Mouse (Mus musculus): Measurements from ENCODE around the gene Krt33b. TPM values are rescaled to one million over a fixed set of nuclear protein-coding genes. Genes with fewer than 3 reads are reported as not detected.

The Krt33b gene
- polyA plus RNA-seq, 1 experiment from 2014 or later: not detected

GRCm38 (mm10) chr11:99985291-99986092 lies 44.2 kb downstream of the Krt33b start:
- H3K9me3 ChIP-seq (replicated peaks; ENCODE audit: control insufficient read depth, low read length): no peaks in the 10 kb centered on the region
- H3K9ac ChIP-seq (ENCODE audit: low read depth, low read length): no peak overlapping the region
- H3K4me2 ChIP-seq: no peak overlapping the region
- no peak overlapping the region for H3K4me3 ChIP-seq (ENCODE audit: low read depth, low read length)
- 76% methylated on average over 20 of the region's 20 CpGs for WGBS (ENCODE audit: insufficient replicate concordance)
- ATAC-seq (replicated peaks; ENCODE audit: insufficient number of reproducible peaks, low FRiP score, low TSS enrichment): no peak
- H3K27me3 ChIP-seq (ENCODE audit: control insufficient read depth, insufficient read depth, low read length): 0 out of 2 replicates have a peak, but pooled peaks cover 4% of the 10 kb centered on the region
- H3K27ac ChIP-seq (ENCODE audit: low read depth, low read length): no peak overlapping the region
- no peaks in the 10 kb centered on the region for H3K36me3 ChIP-seq (ENCODE audit: control insufficient read depth, insufficient read depth, low read length)
- H3K4me1 ChIP-seq (ENCODE audit: control insufficient read depth, insufficient read depth, low read length): no peaks in the 10 kb centered on the region

GRCm38 (mm10) chr11:99983442-99983841 lies 46.2 kb downstream of the Krt33b start:
- H3K4me2 ChIP-seq: no peak overlapping the region
- WGBS (ENCODE audit: insufficient replicate concordance): 82% methylated on average over 1 of the region's 1 CpGs
- no peaks in the 10 kb centered on the region for H3K4me1 ChIP-seq (ENCODE audit: control insufficient read depth, insufficient read depth, low read length)
- H3K36me3 ChIP-seq (ENCODE audit: control insufficient read depth, insufficient read depth, low read length): no peaks in the 10 kb centered on the region
- 0 out of 2 replicates have a peak, but pooled peaks cover 4% of the 10 kb centered on the region for H3K27me3 ChIP-seq (ENCODE audit: control insufficient read depth, insufficient read depth, low read length)
- H3K27ac ChIP-seq (ENCODE audit: low read depth, low read length): no peak overlapping the region
- H3K4me3 ChIP-seq (ENCODE audit: low read depth, low read length): no peak overlapping the region
- ATAC-seq (replicated peaks; ENCODE audit: insufficient number of reproducible peaks, low FRiP score, low TSS enrichment): no peak
- no peak overlapping the region for H3K9ac ChIP-seq (ENCODE audit: low read depth, low read length)
- H3K9me3 ChIP-seq (replicated peaks; ENCODE audit: control insufficient read depth, low read length): no peaks in the 10 kb centered on the region

GRCm38 (mm10) chr11:99982731-99983130 lies 46.9 kb downstream of the Krt33b start:
- no peak for ATAC-seq (replicated peaks; ENCODE audit: insufficient number of reproducible peaks, low FRiP score, low TSS enrichment)

GRCm38 (mm10) chr11:99978953-99979352 lies 50.7 kb downstream of the Krt33b start, which contains the start of gene Krtap29-1:
TSS of gene Krtap29-1 (minus strand) at chr11:99979053.
- H3K4me2 ChIP-seq: no peak within 1 kb of the TSS
- no peaks in the 10 kb centered on the region for H3K9me3 ChIP-seq (replicated peaks; ENCODE audit: control insufficient read depth, low read length)
- no peak within 1 kb of the TSS for H3K9ac ChIP-seq (ENCODE audit: low read depth, low read length)
- no peak within 1 kb of the TSS for H3K4me3 ChIP-seq (ENCODE audit: low read depth, low read length)
- H3K4me1 ChIP-seq (ENCODE audit: control insufficient read depth, insufficient read depth, low read length): no peaks in the 10 kb centered on the region
- no peaks in the 10 kb centered on the region for H3K36me3 ChIP-seq (ENCODE audit: control insufficient read depth, insufficient read depth, low read length)
- no peak within 1 kb of the TSS for H3K27ac ChIP-seq (ENCODE audit: low read depth, low read length)
- ATAC-seq (replicated peaks; ENCODE audit: insufficient number of reproducible peaks, low FRiP score, low TSS enrichment): no peak
- 67% methylated on average over 5 of the region's 5 CpGs for WGBS (ENCODE audit: insufficient replicate concordance)
- H3K27me3 ChIP-seq (ENCODE audit: control insufficient read depth, insufficient read depth, low read length): no peaks in the 10 kb centered on the region

More at GRCm38 (mm10) chr11:99982731-99983130, 46.9 kb downstream of the Krt33b start:
- H3K36me3 ChIP-seq (ENCODE audit: control insufficient read depth, insufficient read depth, low read length): no peaks in the 10 kb centered on the region
- no peaks in the 10 kb centered on the region for H3K9me3 ChIP-seq (replicated peaks; ENCODE audit: control insufficient read depth, low read length)
- no peak overlapping the region for H3K9ac ChIP-seq (ENCODE audit: low read depth, low read length)
- no peak overlapping the region for H3K27ac ChIP-seq (ENCODE audit: low read depth, low read length)
- H3K4me2 ChIP-seq: no peak overlapping the region
- H3K27me3 ChIP-seq (ENCODE audit: control insufficient read depth, insufficient read depth, low read length): 0 out of 2 replicates have a peak, but pooled peaks cover 4% of the 10 kb centered on the region
- 78% methylated on average over 9 of the region's 9 CpGs for whole genome bisulfite sequencing (ENCODE audit: insufficient replicate concordance)
- H3K4me3 ChIP-seq (ENCODE audit: low read depth, low read length): no peak overlapping the region
- no peaks in the 10 kb centered on the region for H3K4me1 ChIP-seq (ENCODE audit: control insufficient read depth, insufficient read depth, low read length)

Other genes with a start within 250 kb of the Krt33b start
- not detected in 2 replicates for gene Krtap4-8, start 249.2 kb downstream of the Krt33b start, polyA plus RNA-seq (2014; fragmentation: Nextera tagmentation; extraction: Ambion mirVana)
- not detected in 2 replicates for gene Krtap4-9, start 244.7 kb downstream of the Krt33b start, polyA plus RNA-seq (2014; fragmentation: Nextera tagmentation; extraction: Ambion mirVana)
- gene Gm11596, start 236.4 kb downstream of the Krt33b start, polyA plus RNA-seq (2014; fragmentation: Nextera tagmentation; extraction: Ambion mirVana): not detected in 2 replicates
- not detected in 2 replicates for gene Gm11569, start 230.9 kb downstream of the Krt33b start, polyA plus RNA-seq (2014; fragmentation: Nextera tagmentation; extraction: Ambion mirVana)
- not detected in 2 replicates for gene Gm11554, start 225.4 kb downstream of the Krt33b start, polyA plus RNA-seq (2014; fragmentation: Nextera tagmentation; extraction: Ambion mirVana)
- gene Krtap4-13, start 220.0 kb downstream of the Krt33b start, polyA plus RNA-seq (2014; fragmentation: Nextera tagmentation; extraction: Ambion mirVana): not detected in 2 replicates
- not detected in 2 replicates for gene Gm11564, start 214.2 kb downstream of the Krt33b start, polyA plus RNA-seq (2014; fragmentation: Nextera tagmentation; extraction: Ambion mirVana)
- gene 2300003K06Rik, start 191.8 kb downstream of the Krt33b start, polyA plus RNA-seq (2014; fragmentation: Nextera tagmentation; extraction: Ambion mirVana): not detected in 2 replicates
- not detected in 2 replicates for gene Krtap4-16, start 178.3 kb downstream of the Krt33b start, polyA plus RNA-seq (2014; fragmentation: Nextera tagmentation; extraction: Ambion mirVana)
- gene Gm11568, start 172.0 kb downstream of the Krt33b start, polyA plus RNA-seq (2014; fragmentation: Nextera tagmentation; extraction: Ambion mirVana): not detected in 2 replicates
- not detected in 2 replicates for gene Gm11559, start 165.4 kb downstream of the Krt33b start, polyA plus RNA-seq (2014; fragmentation: Nextera tagmentation; extraction: Ambion mirVana)
- not detected in 2 replicates for gene Krtap9-1, start 156.5 kb downstream of the Krt33b start, polyA plus RNA-seq (2014; fragmentation: Nextera tagmentation; extraction: Ambion mirVana)
- not detected in 2 replicates for gene Gm11567, start 150.7 kb downstream of the Krt33b start, polyA plus RNA-seq (2014; fragmentation: Nextera tagmentation; extraction: Ambion mirVana)
- not detected in 2 replicates for gene Krtap31-1, start 121.9 kb downstream of the Krt33b start, polyA plus RNA-seq (2014; fragmentation: Nextera tagmentation; extraction: Ambion mirVana)
- not detected in 2 replicates for gene Gm11565, start 115.1 kb downstream of the Krt33b start, polyA plus RNA-seq (2014; fragmentation: Nextera tagmentation; extraction: Ambion mirVana)
- not detected in 2 replicates for gene Krtap31-2, start 93.6 kb downstream of the Krt33b start, polyA plus RNA-seq (2014; fragmentation: Nextera tagmentation; extraction: Ambion mirVana)
- not detected in 2 replicates for gene Krtap9-5, start 81.4 kb downstream of the Krt33b start, polyA plus RNA-seq (2014; fragmentation: Nextera tagmentation; extraction: Ambion mirVana)
- gene Krtap29-1, start 50.8 kb downstream of the Krt33b start, polyA plus RNA-seq (2014; fragmentation: Nextera tagmentation; extraction: Ambion mirVana): not detected in 2 replicates
- gene Krtap16-1, start 43.3 kb downstream of the Krt33b start, polyA plus RNA-seq (2014; fragmentation: Nextera tagmentation; extraction: Ambion mirVana): not detected in 2 replicates
- gene Krtap17-1, start 35.9 kb downstream of the Krt33b start, polyA plus RNA-seq (2014; fragmentation: Nextera tagmentation; extraction: Ambion mirVana): not detected in 2 replicates
- not detected in 2 replicates for gene Krt33a, start 13.7 kb downstream of the Krt33b start, polyA plus RNA-seq (2014; fragmentation: Nextera tagmentation; extraction: Ambion mirVana)
- not detected in 2 replicates for gene Krt34, start 11.7 kb upstream of the Krt33b start, polyA plus RNA-seq (2014; fragmentation: Nextera tagmentation; extraction: Ambion mirVana)
- gene Krt31, start 20.7 kb upstream of the Krt33b start, polyA plus RNA-seq (2014; fragmentation: Nextera tagmentation; extraction: Ambion mirVana): not detected in 2 replicates
- not detected in 2 replicates for gene Krt32, start 58.4 kb upstream of the Krt33b start, polyA plus RNA-seq (2014; fragmentation: Nextera tagmentation; extraction: Ambion mirVana)
- gene Krt35, start 66.4 kb upstream of the Krt33b start, polyA plus RNA-seq (2014; fragmentation: Nextera tagmentation; extraction: Ambion mirVana): not detected in 2 replicates
- not detected in 2 replicates for gene Krt36, start 75.8 kb upstream of the Krt33b start, polyA plus RNA-seq (2014; fragmentation: Nextera tagmentation; extraction: Ambion mirVana)
- not detected in 2 replicates for gene Krt13, start 91.7 kb upstream of the Krt33b start, polyA plus RNA-seq (2014; fragmentation: Nextera tagmentation; extraction: Ambion mirVana)
- gene Krt15, start 106.1 kb upstream of the Krt33b start, polyA plus RNA-seq (2014; fragmentation: Nextera tagmentation; extraction: Ambion mirVana): 0.17 and 0.24 TPM in 2 replicates
- 48.4 and 69.2 TPM in 2 replicates for gene Krt19, start 118.8 kb upstream of the Krt33b start, polyA plus RNA-seq (2014; fragmentation: Nextera tagmentation; extraction: Ambion mirVana)
- not detected in 2 replicates for gene Krt9, start 163.4 kb upstream of the Krt33b start, polyA plus RNA-seq (2014; fragmentation: Nextera tagmentation; extraction: Ambion mirVana)
- 1.4 and 1.7 TPM in 2 replicates for gene Krt14, start 177.7 kb upstream of the Krt33b start, polyA plus RNA-seq (2014; fragmentation: Nextera tagmentation; extraction: Ambion mirVana)
- gene Krt16, start 219.0 kb upstream of the Krt33b start, polyA plus RNA-seq (2014; fragmentation: Nextera tagmentation; extraction: Ambion mirVana): not detected in 2 replicates
- gene Krt17, start 231.2 kb upstream of the Krt33b start, polyA plus RNA-seq (2014; fragmentation: Nextera tagmentation; extraction: Ambion mirVana): 0.14 and 0.82 TPM in 2 replicates
- gene Krt42, start 240.0 kb upstream of the Krt33b start, polyA plus RNA-seq (2014; fragmentation: Nextera tagmentation; extraction: Ambion mirVana): 0.20 TPM in 1 of 2 replicates, not detected in the other